Mouse (Mus musculus) cerebellum, adult 11-12 months (tissue): ENCODE measurements around the gene Brsk1.

Source experiments
- DNase-seq: peaks from one replicate; pipeline ENCODE4 v3.0.0; 2022

Brsk1 gene

DNA sequence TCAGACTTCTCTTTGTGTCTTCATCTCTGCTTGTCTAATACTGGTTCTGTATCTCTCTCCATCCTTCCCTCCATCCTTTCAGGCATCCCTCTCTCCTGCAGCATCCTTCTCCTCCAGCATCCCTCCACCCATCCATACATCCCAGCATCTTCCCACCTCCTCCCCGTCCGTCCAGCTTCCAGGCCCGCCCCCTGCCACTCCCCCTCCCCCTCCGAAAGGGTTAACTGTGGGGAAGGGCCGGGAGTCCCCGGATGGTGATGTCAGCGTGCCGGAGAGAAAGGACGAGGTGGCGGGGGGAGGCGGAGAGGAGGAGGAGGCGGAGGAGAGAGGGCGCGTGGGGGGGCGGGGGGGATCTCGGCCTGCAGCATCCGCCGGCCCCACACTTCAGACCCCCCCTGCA is at the start of gene Brsk1:
Brsk1 (plus strand) TSS at position 218 of the 400 bp plus-strand sequence.
- peak; percentile 89 for DNase-seq

DNA sequence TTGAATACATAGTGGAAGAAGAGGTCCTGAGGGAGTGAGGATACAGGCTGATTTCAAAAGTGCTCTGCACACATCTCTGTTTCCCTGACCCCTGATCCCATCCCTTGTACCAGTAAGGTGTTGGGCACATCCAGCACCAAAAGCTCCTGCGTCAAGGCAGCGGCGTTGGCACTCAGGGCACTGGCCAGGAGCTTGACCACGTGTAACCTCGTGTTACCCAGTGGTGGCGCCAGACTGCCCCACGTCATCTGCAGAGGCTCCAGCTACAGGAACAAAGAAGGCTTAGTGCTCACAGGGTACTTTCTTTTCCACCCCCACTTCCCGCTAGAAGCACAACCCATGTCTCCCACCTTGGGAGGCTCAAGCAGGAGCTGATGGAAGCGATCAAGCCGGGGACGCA is 49.2 kb upstream of the Brsk1 start:
- no peak for DNase-seq

DNA sequence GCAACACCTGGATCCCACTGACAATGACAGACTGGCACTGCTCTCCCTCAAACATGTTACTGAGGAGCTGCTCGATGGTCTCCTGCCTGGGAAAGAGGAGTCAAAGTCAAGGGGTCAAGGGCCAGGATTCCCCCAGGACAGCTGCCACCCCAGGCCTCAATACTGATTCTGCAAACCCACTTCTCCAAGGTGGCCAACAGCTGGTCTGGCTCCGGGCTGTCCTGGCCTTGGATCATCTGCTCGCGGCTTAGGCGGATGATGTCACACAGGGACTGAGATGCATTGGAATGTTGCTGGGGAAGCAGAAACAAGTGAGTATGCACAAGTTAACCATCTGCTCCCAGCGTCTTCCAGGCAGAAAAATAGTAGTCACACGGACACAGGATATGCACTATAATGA is 48.4 kb upstream of the Brsk1 start:
- no peak for DNase-seq

DNA sequence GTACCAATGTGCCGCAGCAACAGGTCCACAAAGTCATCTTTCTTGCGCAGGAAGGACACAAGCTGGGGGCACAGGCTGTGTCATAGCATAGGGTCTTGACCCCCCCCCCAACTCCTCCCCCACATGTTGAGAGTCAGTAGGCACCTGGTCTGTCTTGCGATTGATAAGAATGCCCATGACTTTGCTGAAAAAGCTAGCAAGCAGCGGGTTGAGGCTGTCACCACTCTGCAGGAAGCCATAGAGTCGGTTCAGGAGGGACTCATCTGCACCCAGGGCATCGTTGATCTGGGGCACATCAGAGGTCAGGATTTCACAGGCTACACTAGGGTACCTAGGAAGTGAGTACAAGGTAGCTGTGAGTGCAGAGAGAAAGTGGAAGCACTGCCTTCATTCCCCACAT is 47.2 kb upstream of the Brsk1 start:
- DNase-seq, result no peak

DNA sequence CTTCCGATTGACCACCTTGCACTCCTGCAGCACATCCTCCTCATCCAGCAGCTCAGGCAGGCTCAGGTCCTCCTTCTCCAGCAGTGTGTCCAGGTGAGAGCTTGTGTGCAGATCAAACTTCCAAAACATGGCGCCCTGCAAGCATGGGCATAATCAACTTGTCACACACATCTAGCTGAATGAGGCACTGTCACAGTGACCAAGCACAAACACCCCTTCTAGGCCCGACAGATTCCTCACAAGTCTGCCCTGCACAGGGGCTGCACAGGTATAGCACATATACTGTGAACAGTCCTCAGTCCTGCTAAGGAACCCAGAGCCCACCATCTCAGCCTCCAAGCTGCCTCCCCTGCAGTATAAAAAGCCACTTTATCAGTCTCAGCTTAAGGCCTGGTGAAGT is 43.6 kb upstream of the Brsk1 start:
- DNase-seq, result no peak

DNA sequence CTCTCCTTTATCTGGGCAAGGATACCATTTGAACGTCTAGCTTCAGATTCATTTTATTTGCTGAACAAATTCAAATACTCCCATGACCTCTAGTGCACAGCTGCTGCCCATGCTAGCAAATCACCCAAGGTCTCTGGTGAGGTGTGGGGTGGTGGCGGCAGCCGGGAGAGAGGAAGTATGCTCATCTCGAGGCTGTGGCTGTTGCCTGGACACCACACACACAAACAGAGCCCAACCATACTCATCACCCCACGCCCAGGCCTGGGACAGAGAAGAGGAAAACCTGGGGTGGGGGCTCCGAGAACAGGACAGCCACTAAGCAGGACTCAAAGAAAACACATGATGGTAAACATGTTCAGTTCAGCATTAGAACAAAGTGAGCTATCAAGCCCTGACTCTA is 43.1 kb upstream of the Brsk1 start:
- DNase-seq, result no peak

DNA sequence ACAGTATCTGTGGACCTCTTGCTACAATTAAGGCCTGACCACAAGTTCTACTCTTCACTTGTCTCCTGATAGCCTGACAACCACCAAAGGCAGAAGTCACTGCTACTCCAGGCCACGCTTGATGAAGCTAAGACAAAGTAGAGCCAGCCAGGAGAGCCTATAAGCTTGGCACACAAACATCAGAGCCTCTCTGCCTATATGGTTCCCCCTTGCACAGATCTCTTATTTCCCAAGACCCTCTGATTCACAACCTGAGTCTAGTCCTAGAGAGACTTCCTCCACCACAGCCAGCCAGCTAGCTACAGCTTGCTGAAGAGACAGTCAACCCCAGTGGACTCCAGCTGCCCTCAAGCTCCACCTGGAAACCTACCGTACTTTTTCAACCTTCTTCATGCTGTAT is 42.4 kb upstream of the Brsk1 start:
- no peak for DNase-seq

DNA sequence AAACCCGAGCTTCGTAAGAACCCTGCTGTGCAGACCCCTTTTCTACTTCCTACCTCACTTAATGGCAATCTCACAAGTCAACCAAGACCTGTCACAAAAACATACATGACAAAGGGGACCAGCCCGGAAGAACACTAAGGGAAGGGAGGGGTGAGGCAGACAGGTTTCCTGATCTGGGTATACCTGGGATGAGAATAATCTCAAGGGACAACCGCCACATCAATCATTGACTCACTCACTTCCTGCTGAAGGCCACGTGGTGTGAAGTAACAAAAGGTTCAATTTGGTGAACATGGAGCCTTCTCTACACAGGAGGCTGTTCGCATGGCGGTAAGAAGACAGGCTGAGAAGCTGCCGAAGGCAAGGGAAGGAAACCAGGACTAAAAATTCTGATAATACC is 38.8 kb upstream of the Brsk1 start:
- DNase-seq, result no peak

DNA sequence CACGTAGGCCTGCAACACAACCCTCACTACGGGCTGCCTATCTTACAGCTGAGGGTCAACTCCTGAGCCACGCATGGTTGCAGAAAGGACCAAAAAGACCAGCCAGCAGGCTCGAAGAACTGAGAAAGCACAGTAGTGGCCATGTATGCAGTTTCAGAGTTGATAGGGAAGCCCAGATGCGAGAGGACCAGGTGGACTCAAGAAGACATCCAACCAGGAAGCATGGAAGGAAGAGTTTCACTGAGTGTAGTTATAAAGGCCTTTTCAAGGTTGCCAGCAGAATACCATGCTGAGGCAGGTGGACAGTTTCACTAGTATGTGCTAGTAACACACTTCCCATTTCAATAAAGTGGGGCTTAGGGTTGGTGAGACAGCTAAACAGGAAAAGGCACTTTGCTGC is 37.7 kb upstream of the Brsk1 start:
- DNase-seq, result no peak

DNA sequence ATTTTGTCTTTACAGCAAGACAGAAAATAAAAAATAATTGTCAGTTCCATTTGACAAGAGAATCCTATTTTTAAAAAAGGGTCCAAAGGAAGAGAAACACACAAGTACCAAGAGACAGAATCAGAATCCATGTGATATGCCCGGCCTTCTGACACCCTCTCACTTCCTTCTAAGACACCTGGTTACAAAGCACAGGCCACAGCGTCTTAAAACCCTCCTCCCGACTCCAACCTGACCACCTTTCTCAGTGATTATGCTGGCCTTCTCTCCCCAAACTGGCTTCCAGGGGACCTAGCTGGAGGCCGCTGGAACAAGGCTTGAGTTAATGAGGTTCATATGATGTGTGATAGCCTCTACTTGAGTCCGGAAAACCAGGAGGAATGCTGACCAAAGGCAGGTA is 37.1 kb upstream of the Brsk1 start:
- DNase-seq, result no peak

DNA sequence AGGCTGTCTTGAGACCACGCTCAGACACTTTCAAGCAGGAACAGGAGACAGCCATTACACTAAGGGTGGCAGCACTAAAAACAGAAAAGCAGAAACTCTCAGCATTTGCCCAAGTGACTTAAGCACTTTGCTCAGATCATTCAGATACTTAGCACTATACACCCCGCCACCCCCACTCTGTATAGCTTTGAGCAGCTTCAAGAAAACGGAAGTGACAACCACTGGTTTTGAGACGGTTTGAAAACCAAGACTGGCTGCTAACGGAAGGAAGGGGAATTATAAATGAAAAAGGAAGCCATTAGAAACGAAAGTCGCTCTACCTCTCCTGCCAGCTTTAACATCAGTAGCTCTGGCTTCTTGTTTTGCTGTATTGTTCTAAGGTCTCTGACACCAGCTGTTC is 36.6 kb upstream of the Brsk1 start:
- DNase-seq, result no peak

DNA sequence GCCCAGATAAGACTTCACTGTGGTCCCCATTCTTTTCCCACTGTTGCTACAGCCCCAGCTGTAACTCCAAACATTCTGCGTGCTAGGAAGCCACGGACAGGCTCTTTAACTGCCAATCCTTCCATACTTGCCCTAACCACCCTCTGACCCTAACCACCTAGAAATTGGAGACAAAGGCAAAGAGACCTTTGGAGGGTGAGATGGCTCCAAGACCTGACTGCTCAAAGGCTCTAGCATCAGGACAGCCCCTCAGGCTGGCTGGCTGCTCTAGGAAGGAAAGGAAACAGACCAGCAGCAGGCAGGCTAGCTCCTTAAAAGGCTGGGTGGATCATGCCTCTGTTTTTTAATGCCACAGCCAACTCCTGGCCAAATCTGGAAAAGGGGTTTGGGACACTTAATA is 36.2 kb upstream of the Brsk1 start:
- no peak for DNase-seq

DNA sequence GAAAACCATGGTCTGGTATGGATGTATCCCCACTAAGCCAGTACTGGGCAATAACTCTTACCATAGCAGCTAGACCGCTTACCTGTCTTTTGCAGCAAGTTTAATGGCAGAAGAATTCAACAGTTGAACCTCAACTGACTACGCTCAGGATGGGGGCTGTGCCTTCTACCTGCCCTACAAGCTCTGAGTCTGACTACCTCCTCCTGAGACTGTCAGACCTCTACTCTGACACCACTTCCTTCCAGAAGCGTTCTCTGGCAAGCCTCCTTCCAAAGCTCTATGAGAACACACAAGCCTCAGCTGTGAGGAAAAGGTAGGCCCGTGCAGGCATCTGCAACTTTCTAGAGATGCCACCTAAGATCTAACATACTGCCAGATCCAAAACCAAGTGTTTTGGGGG is 35.0 kb upstream of the Brsk1 start:
- no peak for DNase-seq

DNA sequence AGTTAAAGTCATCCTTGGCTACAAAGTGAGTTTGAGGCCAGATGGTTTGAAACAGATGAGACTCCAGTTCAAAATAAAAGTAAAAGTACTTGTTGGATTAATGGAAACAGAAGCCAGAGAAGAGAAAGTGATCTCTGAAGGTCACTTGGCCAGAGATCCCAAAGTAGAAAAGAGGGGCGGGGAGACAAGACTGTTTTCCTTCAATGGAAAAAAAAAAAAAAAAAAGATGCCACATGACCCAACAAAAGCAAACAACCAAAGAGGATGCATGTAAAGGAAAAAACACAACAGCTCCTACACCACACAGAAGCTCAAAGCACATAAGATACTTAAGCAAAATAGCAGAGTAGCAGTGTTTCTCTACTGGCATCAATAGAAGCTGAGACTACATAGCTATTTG is 34.5 kb upstream of the Brsk1 start:
- DNase-seq, result no peak

DNA sequence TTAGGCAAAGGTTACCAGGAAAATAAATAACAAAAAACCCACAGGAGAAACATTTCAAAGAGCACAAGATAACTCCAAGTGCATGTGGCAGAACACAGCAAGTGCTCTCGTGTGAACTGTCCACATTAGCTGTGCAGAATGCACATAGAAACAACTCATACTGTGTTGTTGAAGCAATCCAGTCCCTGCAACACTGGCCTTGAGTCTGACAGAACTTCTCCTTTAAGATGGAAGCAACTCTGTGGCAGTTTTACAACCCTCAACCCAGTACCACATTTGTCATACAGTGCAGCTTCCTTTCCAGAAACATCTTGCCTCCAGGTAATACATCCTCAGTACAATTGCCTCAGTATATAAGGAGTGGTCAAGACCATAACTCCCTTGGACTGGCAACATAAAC is 33.6 kb upstream of the Brsk1 start:
- DNase-seq, result no peak

DNA sequence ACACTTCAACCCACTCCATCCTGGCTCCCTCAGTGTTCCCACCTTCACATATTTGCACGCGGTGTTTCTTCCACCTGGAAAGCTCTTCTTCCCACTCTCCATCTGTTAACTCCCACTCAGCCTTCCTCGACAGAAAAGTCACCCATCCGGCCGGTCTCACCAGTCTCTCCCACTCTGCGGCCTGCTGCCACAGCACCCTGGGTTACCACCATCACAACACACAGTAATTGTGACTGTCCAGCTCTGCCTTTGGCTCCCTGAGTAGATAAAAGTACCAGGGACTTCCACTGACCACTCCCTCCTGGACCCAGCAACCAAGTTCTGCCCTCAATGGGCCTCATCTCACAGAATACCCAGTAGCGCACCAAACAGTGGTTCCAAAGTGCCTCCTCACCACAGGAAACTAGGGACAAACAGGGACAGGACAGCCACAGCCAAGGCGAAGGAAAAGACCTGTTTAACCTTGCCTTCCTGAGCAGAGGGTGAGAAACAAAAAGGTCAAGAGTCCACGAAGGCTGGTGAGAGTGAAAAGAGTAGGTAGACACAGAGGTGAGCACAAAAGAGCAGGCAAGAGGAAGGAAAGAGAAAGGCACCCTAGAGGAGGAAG is 32.8 kb upstream of the Brsk1 start:
- DNase-seq, result peak; percentile 27

DNA sequence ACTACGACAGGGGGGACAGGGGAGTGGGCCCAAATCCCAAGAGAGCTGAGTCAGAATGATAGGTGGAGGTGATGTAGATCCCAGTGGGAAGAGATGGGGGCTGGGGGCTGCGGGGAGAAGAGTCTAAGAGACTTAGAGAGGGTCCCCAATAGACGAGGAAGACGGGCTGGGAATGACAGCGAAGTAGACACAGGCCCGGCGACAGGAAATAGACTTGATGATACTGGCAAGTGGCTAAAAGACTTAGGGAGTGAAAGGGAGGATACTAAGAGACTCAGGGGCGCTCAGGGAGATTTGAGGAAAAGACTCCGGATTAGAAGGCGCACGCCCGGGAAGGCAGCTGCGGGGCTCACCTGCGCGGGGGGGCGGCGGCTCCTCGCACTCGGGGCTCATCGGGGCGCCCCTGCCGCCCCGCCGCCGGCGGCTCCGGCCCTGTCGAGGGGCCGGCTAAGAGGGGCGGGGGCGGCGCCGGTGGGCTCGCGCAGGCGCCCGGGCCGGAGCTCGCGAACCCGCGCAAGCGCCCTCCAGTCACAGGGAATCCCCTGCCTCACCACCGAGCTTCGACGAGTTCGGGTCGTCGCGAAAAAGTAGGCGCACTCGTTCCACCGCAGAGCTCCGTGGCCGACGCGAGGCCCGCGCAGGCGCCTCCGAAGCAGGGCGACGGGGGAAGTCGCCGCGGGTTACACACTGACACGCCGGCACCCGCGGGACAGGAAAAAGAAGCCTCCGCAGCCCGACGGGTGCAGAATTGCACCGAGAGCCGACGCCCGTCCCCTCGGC is 32.1 kb upstream of the Brsk1 start:
- DNase-seq, result peak; percentile 59

DNA sequence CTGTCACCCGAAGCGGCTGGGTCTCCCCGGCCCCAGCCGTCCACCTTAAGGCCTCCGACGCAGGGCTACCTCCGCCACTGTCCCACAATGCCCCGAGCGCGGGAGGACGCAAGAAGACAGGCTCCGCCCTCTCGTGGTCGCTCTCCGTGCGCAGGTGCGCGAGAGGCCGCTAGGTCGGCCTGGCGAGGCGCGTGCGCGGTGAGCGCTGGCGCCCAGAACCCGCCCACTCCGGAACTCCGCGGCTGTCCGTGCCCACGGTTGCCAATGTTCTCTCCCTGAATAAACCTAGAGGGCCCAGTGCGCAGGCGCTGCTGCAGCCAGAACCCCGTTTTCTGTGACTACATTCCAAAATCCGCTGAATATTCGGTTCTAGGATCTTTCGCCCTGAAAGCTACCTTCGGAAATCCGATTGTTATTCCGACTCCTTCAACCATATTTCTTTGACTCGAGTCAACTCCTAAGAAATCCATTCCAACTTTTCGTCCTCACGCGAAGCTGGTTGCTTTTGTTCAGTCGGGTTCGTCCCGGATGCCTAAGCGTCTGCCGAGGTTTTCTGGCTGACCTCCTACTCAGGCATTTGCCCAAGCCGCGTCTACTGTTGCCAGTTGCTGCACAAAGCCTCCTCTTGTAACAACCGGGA is 31.4 kb upstream of the Brsk1 start, which contains the start of gene Ppp6r1:
Ppp6r1 (minus strand) TSS at position 108 of the 640 bp plus-strand sequence.
- DNase-seq, result peak; percentile 99

DNA sequence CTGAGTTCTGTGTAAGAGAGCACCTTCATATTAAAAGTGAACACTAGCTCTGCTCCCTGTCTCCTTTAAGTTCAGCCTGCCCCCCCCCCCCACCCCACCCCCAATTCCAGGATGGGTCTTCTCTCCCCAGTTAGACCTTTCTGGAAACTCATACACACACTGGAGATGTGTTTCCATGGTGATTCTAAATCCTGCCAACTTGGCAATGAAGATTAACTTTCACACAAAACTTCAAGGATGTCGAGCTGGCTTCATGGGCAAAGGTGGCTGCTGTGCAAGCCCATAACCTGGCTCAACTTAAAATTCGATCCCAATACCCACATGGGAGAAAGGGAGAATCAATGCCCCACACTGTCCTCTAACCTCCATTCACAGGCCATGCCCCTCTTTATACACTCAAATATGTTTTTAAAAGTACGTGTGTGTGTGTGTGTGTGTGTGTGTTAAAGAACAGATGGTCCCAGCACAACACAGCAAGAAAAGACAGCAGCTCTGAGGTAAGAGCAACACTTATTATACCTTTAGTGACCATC is 30.4 kb upstream of the Brsk1 start:
- DNase-seq, result no peak

DNA sequence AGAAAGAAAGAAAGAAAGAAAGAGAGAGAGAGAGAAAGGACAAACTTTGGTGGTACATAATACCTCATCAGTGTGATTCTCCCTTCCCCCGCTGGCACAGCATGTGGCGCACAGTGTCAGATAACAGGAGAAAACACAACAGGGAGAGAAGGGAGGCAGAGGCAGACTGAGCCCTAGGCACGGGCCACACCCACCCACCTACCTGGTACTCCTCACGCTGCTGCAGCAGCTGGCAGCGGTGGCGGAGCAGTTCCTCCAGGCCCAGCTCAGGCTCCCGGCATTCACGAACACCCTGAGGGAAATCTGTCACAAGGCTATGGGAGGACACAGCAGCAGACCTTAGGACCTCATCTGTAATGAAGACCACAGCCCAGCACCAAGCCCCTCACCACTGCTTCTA is 27.2 kb upstream of the Brsk1 start:
- no peak for DNase-seq

DNA sequence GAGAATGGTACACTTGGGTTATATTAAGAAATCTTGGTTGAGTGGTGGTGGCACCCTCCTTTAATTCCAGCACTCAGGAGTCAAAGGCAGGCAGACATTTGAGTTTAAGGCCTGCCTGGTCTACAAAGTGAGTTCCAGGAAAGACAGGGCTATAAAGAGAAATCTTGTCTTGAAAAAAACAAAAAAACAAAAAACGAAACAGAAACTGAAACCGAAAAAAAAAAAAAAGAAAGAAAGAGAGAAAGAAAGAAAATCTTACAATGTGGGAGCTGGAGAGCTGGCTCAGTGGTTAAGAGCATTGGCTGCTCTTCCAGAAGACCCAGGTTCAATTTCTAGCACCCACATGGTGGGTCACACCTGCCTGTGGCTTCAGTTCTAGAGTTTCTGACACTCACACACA is 26.7 kb upstream of the Brsk1 start:
- no peak for DNase-seq

DNA sequence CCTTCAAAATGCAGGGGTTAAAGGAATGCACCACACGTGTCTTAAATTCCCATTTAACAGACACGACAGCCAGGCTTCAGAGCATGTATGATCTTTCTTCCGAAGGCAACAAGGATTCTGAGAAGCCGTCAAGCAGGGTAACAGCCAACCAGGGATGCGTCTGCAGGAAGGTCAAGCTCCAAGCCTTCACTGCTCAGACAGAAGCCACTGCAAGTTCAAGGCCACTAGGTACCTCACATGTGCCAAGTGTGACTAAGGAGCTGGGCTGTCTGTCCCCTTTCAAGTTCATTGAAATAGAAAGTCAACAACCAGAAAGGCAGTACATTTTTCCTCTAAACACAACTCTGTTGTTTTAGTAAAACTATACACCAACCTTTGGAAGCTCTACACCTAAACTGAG is 23.5 kb upstream of the Brsk1 start:
- DNase-seq, result no peak

DNA sequence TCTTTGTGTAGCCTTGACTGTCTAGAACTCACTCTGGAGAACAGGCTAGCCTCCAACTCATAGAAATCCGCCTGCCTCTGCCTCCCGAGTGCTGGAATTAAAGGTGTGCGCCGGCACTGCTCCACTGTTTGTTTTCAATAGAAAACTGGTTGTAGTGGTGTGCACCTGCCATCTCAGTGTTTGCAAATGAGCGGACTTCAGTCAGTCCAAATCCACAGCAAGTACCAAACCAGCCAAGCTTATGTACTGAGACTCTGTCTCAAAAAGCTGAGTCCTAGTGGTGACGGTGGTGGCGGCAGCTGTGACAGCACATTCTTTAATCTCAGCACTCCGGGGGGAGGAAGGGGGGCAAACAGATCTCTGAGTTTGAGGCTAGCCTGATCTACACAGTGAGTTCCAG is 21.9 kb upstream of the Brsk1 start:
- no peak for DNase-seq

DNA sequence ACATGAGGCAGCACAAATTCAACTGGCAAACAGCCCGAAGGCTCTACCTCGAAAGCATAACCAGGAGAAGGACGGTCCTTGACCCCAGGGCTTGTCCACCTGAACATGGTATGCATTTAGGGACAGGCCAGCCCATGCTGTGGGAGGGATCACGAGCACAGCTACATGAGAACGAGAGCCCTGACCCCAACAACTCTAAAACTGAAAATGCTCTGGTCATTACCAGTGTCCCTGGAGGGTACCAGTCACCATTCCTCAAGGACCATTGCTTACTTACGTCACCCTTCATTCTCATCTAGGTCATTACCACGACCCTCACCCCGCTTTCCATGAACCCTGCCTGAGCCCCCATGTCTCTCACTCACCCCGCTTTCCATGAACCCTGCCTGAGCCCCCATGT is 21.2 kb upstream of the Brsk1 start:
- no peak for DNase-seq
